Mouse (Mus musculus): ENCODE measurements around the gene Dbp. TPM values are rescaled to one million over a fixed set of nuclear protein-coding genes. Genes with fewer than 3 reads are reported as not detected.

Gene Dbp
- polyA plus RNA-seq, 1 experiment: 0.07 TPM

- H3K27me3 ChIP-seq (ENCODE audit: control insufficient read depth): no peaks in the 10 kb centered on the region
- H3K36me3 ChIP-seq (ENCODE audit: control insufficient read depth): peaks cover 82% of the 10 kb centered on the region
Observed at GRCm38 (mm10) chr7:45726419-45726818, 21.5 kb downstream of the Dbp start.

GRCm38 (mm10) chr7:45727625-45728024, 22.7 kb downstream of the Dbp start:
- H3K27me3 ChIP-seq (ENCODE audit: control insufficient read depth): no peaks in the 10 kb centered on the region
- no peak overlapping the region for H3K4me3 ChIP-seq (replicated peaks)
- TF ChIP-seq TAL1 (IDR thresholded peaks at IDR 0.05; ENCODE audit: low read length) (no peak), GATA1 (IDR thresholded peaks at IDR 0.05; ENCODE audit: low read length) (no peak)
- no peaks in the 10 kb centered on the region for H3K9me3 ChIP-seq (ENCODE audit: control insufficient read depth, low read length)
- H3K4me1 ChIP-seq (ENCODE audit: control insufficient read depth): peaks cover 26% of the 10 kb centered on the region
- H3K36me3 ChIP-seq (ENCODE audit: control insufficient read depth): peaks cover 70% of the 10 kb centered on the region

More at GRCm38 (mm10) chr7:45726419-45726818, 21.5 kb downstream of the Dbp start:
- H3K4me3 ChIP-seq (replicated peaks): no peak overlapping the region
- no peak for TF ChIP-seq GATA1 (IDR thresholded peaks at IDR 0.05; ENCODE audit: low read length)
- TF ChIP-seq TAL1 (IDR thresholded peaks at IDR 0.05; ENCODE audit: low read length): no peak
- peaks cover 25% of the 10 kb centered on the region for H3K4me1 ChIP-seq (ENCODE audit: control insufficient read depth)
- H3K9me3 ChIP-seq (ENCODE audit: control insufficient read depth, low read length): no peaks in the 10 kb centered on the region

GRCm38 (mm10) chr7:45730727-45731431, 26.0 kb downstream of the Dbp start:
- Histone ChIP-seq H3K9me3 (ENCODE audit: control insufficient read depth, low read length) (no peaks in the 10 kb centered on the region), H3K4me3 (replicated peaks) (no peak overlapping the region), H3K27me3 (ENCODE audit: control insufficient read depth) (no peaks in the 10 kb centered on the region; the same call in 1 of the 2 replicates), H3K4me1 (ENCODE audit: control insufficient read depth) (peaks cover 26% of the 10 kb centered on the region), H3K36me3 (ENCODE audit: control insufficient read depth) (peaks cover 37% of the 10 kb centered on the region)
- no peak for TF ChIP-seq GATA1 (IDR thresholded peaks at IDR 0.05; ENCODE audit: low read length)
- no peak for TF ChIP-seq TAL1 (IDR thresholded peaks at IDR 0.05; ENCODE audit: low read length)

GRCm38 (mm10) chr7:45733477-45733876, 28.6 kb downstream of the Dbp start:
- Histone ChIP-seq H3K27me3 (ENCODE audit: control insufficient read depth) (no peaks in the 10 kb centered on the region; the same call in 1 of the 2 replicates), H3K36me3 (ENCODE audit: control insufficient read depth) (peaks cover 13% of the 10 kb centered on the region), H3K4me1 (ENCODE audit: control insufficient read depth) (peaks cover 26% of the 10 kb centered on the region), H3K4me3 (replicated peaks) (no peak overlapping the region), H3K9me3 (ENCODE audit: control insufficient read depth, low read length) (no peaks in the 10 kb centered on the region)
- TF ChIP-seq TAL1 (IDR thresholded peaks at IDR 0.05; ENCODE audit: low read length) (no peak), GATA1 (IDR thresholded peaks at IDR 0.05; ENCODE audit: low read length) (no peak)

DNA sequence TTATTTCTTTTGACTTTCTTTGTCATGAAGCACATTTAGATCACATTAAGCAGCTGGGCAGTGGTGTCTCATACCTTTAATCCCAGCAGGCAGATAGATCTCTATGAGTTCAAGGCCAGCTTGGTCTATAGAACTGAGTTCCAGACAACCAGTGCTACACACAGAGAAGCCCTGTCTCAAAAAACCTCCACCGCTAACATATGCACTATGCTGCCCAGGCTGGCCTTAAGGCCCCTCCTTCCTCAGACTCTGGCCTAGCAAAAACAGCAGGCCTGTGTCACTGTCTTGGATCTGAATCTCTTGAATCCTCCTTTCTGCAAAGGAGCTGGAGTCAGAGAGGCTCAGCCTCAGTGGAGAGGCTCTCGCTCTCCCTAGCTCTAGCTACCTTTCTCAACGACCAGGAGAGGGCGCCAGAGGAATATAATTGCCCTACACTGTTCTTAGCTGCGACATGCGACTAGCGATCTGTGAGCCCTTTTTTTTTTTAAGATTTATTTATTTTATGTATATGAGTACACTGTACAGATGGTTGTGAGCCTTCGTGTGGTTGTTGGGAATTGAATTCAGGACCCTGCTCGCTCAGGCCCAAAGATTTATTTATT, 34.4 kb downstream of the Dbp start:
- H3K27me3 ChIP-seq (ENCODE audit: control insufficient read depth): peaks cover 5% of the 10 kb centered on the region
- H3K9me3 ChIP-seq (ENCODE audit: control insufficient read depth, low read length): no peaks in the 10 kb centered on the region
- H3K4me3 ChIP-seq (replicated peaks): no peak overlapping the region
- no peaks in the 10 kb centered on the region for H3K36me3 ChIP-seq (ENCODE audit: control insufficient read depth)
- no peaks in the 10 kb centered on the region; the same call in 1 of the 2 replicates for H3K4me1 ChIP-seq (ENCODE audit: control insufficient read depth)
- no peak for TF ChIP-seq TAL1 (IDR thresholded peaks at IDR 0.05; ENCODE audit: low read length)

GRCm38 (mm10) chr7:45739820-45740219, 34.9 kb downstream of the Dbp start:
- H3K36me3 ChIP-seq (ENCODE audit: control insufficient read depth): no peaks in the 10 kb centered on the region
- H3K27me3 ChIP-seq (ENCODE audit: control insufficient read depth): peaks cover 5% of the 10 kb centered on the region
- no peaks in the 10 kb centered on the region for H3K9me3 ChIP-seq (ENCODE audit: control insufficient read depth, low read length)
- no peak overlapping the region for H3K4me3 ChIP-seq (replicated peaks)
- no peaks in the 10 kb centered on the region; the same call in 1 of the 2 replicates for H3K4me1 ChIP-seq (ENCODE audit: control insufficient read depth)
- no peak for TF ChIP-seq GATA1 (IDR thresholded peaks at IDR 0.05; ENCODE audit: low read length)
- no peak for TF ChIP-seq TAL1 (IDR thresholded peaks at IDR 0.05; ENCODE audit: low read length)

DNA sequence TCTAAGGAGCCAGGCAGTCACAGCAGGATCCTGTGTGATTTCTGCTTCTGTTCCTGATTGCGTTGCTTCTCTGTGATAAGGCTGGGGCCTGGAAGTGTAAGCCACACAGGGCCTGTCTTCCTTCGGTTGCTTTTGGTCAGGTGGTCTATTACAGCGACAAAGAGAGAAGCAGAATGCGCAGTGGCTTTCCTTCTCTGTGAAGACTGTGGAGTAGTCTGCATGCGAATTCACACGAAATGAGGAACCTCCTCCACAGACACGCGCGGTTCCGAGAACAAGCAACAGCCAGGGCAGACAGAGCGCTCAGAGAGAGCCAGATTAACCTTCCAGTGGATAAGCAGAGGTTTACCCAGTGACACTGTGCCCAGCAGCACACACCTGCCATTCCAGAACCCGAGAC, 36.4 kb downstream of the Dbp start:
- H3K36me3 ChIP-seq (ENCODE audit: control insufficient read depth): no peaks in the 10 kb centered on the region
- H3K4me1 ChIP-seq (ENCODE audit: control insufficient read depth): no peaks in the 10 kb centered on the region; the same call in 1 of the 2 replicates
- no peak overlapping the region for H3K4me3 ChIP-seq (replicated peaks)
- TF ChIP-seq TAL1 (IDR thresholded peaks at IDR 0.05; ENCODE audit: low read length) (no peak), GATA1 (IDR thresholded peaks at IDR 0.05; ENCODE audit: low read length) (no peak)
- H3K27me3 ChIP-seq (ENCODE audit: control insufficient read depth): peaks cover 5% of the 10 kb centered on the region
- no peaks in the 10 kb centered on the region for H3K9me3 ChIP-seq (ENCODE audit: control insufficient read depth, low read length)

GRCm38 (mm10) chr7:45741777-45742176, 36.9 kb downstream of the Dbp start:
- H3K4me1 ChIP-seq (ENCODE audit: control insufficient read depth): no peaks in the 10 kb centered on the region; the same call in 1 of the 2 replicates
- peaks cover 3% of the 10 kb centered on the region for H3K9me3 ChIP-seq (ENCODE audit: control insufficient read depth, low read length)
- H3K4me3 ChIP-seq (replicated peaks): no peak overlapping the region
- TF ChIP-seq TAL1 (IDR thresholded peaks at IDR 0.05; ENCODE audit: low read length) (no peak), GATA1 (IDR thresholded peaks at IDR 0.05; ENCODE audit: low read length) (no peak)
- H3K27me3 ChIP-seq (ENCODE audit: control insufficient read depth): peaks cover 5% of the 10 kb centered on the region
- H3K36me3 ChIP-seq (ENCODE audit: control insufficient read depth): no peaks in the 10 kb centered on the region

GRCm38 (mm10) chr7:45742338-45742737, 37.5 kb downstream of the Dbp start:
- no peaks in the 10 kb centered on the region; the same call in 1 of the 2 replicates for H3K4me1 ChIP-seq (ENCODE audit: control insufficient read depth)
- no peaks in the 10 kb centered on the region for H3K36me3 ChIP-seq (ENCODE audit: control insufficient read depth)
- peaks cover 5% of the 10 kb centered on the region for H3K27me3 ChIP-seq (ENCODE audit: control insufficient read depth)
- H3K9me3 ChIP-seq (ENCODE audit: control insufficient read depth, low read length): peaks cover 4% of the 10 kb centered on the region
- H3K4me3 ChIP-seq (replicated peaks): no peak overlapping the region
- TF ChIP-seq GATA1 (IDR thresholded peaks at IDR 0.05; ENCODE audit: low read length) (no peak), TAL1 (IDR thresholded peaks at IDR 0.05; ENCODE audit: low read length) (no peak)
